Mouse (Mus musculus) large intestine, adult 2 months (tissue): ENCODE data around the gene Mrpl2. TPM values are rescaled to one million over a fixed set of nuclear protein-coding genes. Genes with fewer than 3 reads are reported as not detected.

Source experiments
- DNase-seq: peaks from one replicate; pipeline ENCODE4 v3.0.0-alpha.2; 2012; ENCODE audit warnings: low read depth, low spot score
- WGBS: fragments of 180-500 bp; shearing (Covaris S2); methylation state at CpG from one replicate; pipeline ENCODE4 v1.1.7; 2018; 5-methylcytosine and 5-hydroxymethylcytosine counted together
- polyA plus RNA-seq: library from polyadenylated mRNA; depleted of rRNA; stranded (reverse); fragments of >200 nt; gene quantifications from 2 replicates; pipeline ENCODE4 v1.2.3, GENCODE M21; 2012

The Mrpl2 gene
- polyA plus RNA-seq, 1 experiment = 99.3 TPM

GRCm38 (mm10) chr17:46623819-46624557, 22.0 kb upstream of the Mrpl2 start:
- DNase-seq = no peak
- WGBS = 32% methylated on average over 10 of the region's 10 CpGs

- 61% methylated on average over 12 of the region's 12 CpGs for WGBS
- DNase-seq = no peak
Measured at GRCm38 (mm10) chr17:46624598-46624997, 21.4 kb upstream of the Mrpl2 start.

GRCm38 (mm10) chr17:46627409-46627808, 18.6 kb upstream of the Mrpl2 start:
- no peak for DNase-seq
- 63% methylated on average over 6 of the region's 6 CpGs for WGBS

GRCm38 (mm10) chr17:46628471-46628790, 17.6 kb upstream of the Mrpl2 start:
- DNase-seq = no peak
- WGBS = under 1% methylated on average over 13 of the region's 13 CpGs

- no peak for DNase-seq
- under 1% methylated on average over 89 of the region's 90 CpGs for WGBS
Measured at GRCm38 (mm10) chr17:46628791-46629684, 17.0 kb upstream of the Mrpl2 start, which contains the start of gene Ptk7. Gene Ptk7 (minus strand): TSS chr17:46629504.

GRCm38 (mm10) chr17:46629685-46630441, 16.2 kb upstream of the Mrpl2 start:
- WGBS = 39% methylated on average over 12 of the region's 12 CpGs
- no peak for DNase-seq

GRCm38 (mm10) chr17:46636831-46637523, 9.1 kb upstream of the Mrpl2 start:
- DNase-seq = no peak

GRCm38 (mm10) chr17:46639929-46640328, 6.1 kb upstream of the Mrpl2 start:
- WGBS = 85% methylated on average over 9 of the region's 9 CpGs
- no peak for DNase-seq

More at GRCm38 (mm10) chr17:46636831-46637523, 9.1 kb upstream of the Mrpl2 start:
- 36% methylated on average over 15 of the region's 15 CpGs for WGBS

- 93% methylated on average over 17 of the region's 17 CpGs for WGBS
- no peak for DNase-seq
Measured at GRCm38 (mm10) chr17:46642060-46642459, 4.0 kb upstream of the Mrpl2 start.

- WGBS = 54% methylated on average over 12 of the region's 12 CpGs
Measured at GRCm38 (mm10) chr17:46644152-46644805, 1.8 kb upstream of the Mrpl2 start.

GRCm38 (mm10) chr17:46644916-46645475, 1.0 kb upstream of the Mrpl2 start:
- DNase-seq = peak; percentile 76

More at GRCm38 (mm10) chr17:46644152-46644805, 1.8 kb upstream of the Mrpl2 start:
- no peak for DNase-seq

GRCm38 (mm10) chr17:46646322-46646662, 263 bp downstream of the Mrpl2 start:
- WGBS = under 1% methylated on average over 19 of the region's 19 CpGs
- DNase-seq = no peak

More at GRCm38 (mm10) chr17:46644916-46645475, 1.0 kb upstream of the Mrpl2 start:
- 5% methylated on average over 11 of the region's 11 CpGs for WGBS

- DNase-seq = no peak
- 91% methylated on average over 7 of the region's 7 CpGs for WGBS
Measured at GRCm38 (mm10) chr17:46647279-46647678, 1.2 kb downstream of the Mrpl2 start.

- 91% methylated on average over 9 of the region's 9 CpGs for WGBS
- no peak for DNase-seq
Measured at GRCm38 (mm10) chr17:46648436-46648835, 2.4 kb downstream of the Mrpl2 start.

- WGBS = 35% methylated on average over 15 of the region's 15 CpGs
- no peak for DNase-seq
Measured at GRCm38 (mm10) chr17:46649811-46650210, 3.8 kb downstream of the Mrpl2 start.

GRCm38 (mm10) chr17:46650232-46651031, 4.4 kb downstream of the Mrpl2 start, which contains the start of gene Cul7:
Gene Cul7 (plus strand): TSS chr17:46650337.
- no peak for DNase-seq
- WGBS = 2% methylated on average over 58 of the region's 58 CpGs

GRCm38 (mm10) chr17:46651292-46651691, 5.3 kb downstream of the Mrpl2 start:
- no peak for DNase-seq
- WGBS = 68% methylated on average over 17 of the region's 17 CpGs
